20 mouse cellular contexts compared by ENCODE assay signal in genomic region chr10:75627490-75627889, GRCm38 (mm10). TPM values are rescaled to one million over a fixed set of nuclear protein-coding genes. Genes with fewer than 3 reads are reported as not detected.
DNase-seq lines count a peak whose midpoint lies in the region; ATAC-seq and TF ChIP-seq lines count a peak whose summit lies in the region.
"Had no signal": no experiment of that assay in that cellular context is flagged by ENCODE, and none has a peak within 500 bp of the region (broad histone marks: within the 10 kb centered on the region; RNA-seq: fewer than 3 reads in every experiment).

No protein-coding gene starts in this region.

- DNase-seq in heart, postnatal 4 days = peak; percentile 6
- peak; percentile 52 for DNase-seq in MN1 (ENCODE audit: low spot score)
- peak; percentile 16 for DNase-seq in adipocyte (ENCODE audit: low spot score)
- peak; percentile 46 for DNase-seq in brain, embryonic 14.5 days (ENCODE audit: low read depth)
- DNase-seq in layer of hippocampus, postnatal 25 days (ENCODE audit: extremely low spot score in 1 of 2, low spot score in 1 of 2) = no peak
- DNase-seq in left cerebral cortex, adult 18-20 months (ENCODE audit: low spot score in 2 of 2) = no peak
- DNase-seq in left cerebral cortex, postnatal 10 days (ENCODE audit: extremely low spot score in 1 of 2, low spot score in 2 of 2) = no peak
- DNase-seq: cerebellum, adult 2 months; kidney, postnatal 14 days; layer of hippocampus, adult 9-11 months; right cerebral cortex, postnatal 4 days; thymus, postnatal 36 days had no signal

- no peak overlapping the region for H3K4me2 ChIP-seq in heart, embryonic 12.5 days
- H3K4me2 ChIP-seq: embryonic facial prominence, embryonic 15.5 days; hindbrain, embryonic 13.5 days; limb, embryonic 12.5 days had no signal

- no peak overlapping the region for H3K9ac ChIP-seq in heart, embryonic 12.5 days
- H3K9ac ChIP-seq: embryonic facial prominence, embryonic 15.5 days; hindbrain, embryonic 13.5 days; limb, embryonic 12.5 days had no signal

- 0 out of 2 replicates have a peak, but pooled peaks cover 6% of the 10 kb centered on the region for H3K9me3 ChIP-seq in heart, embryonic 12.5 days (replicated peaks)
- H3K9me3 ChIP-seq: embryonic facial prominence, embryonic 15.5 days; G1E; hindbrain, embryonic 13.5 days; limb, embryonic 12.5 days had no signal

- intact Hi-C loops in left cerebral cortex, postnatal 10 days (cut with DNase I) = no loop called here

- WGBS in heart, embryonic 12.5 days = 76% methylated on average over 3 of the region's 3 CpGs

- no peak overlapping the region for H3K4me3 ChIP-seq in heart, embryonic 12.5 days
- H3K4me3 ChIP-seq: embryonic facial prominence, embryonic 15.5 days; hindbrain, embryonic 13.5 days; limb, embryonic 12.5 days; megakaryocyte, embryonic 14.5 days had no signal

- H3K27me3 ChIP-seq in heart, embryonic 12.5 days (replicated peaks) = no peaks in the 10 kb centered on the region
- H3K27me3 ChIP-seq: embryonic facial prominence, embryonic 15.5 days; hindbrain, embryonic 13.5 days; limb, embryonic 12.5 days had no signal

- TF ChIP-seq POLR2A in brain, embryonic 14.5 days (IDR thresholded peaks at IDR 0.05; ENCODE audit: borderline replicate concordance, extremely low read depth, insufficient read depth, insufficient read length, poor library complexity, severe bottlenecking) = no peak

- H3K27ac ChIP-seq in heart, embryonic 12.5 days (ENCODE audit: poor library complexity, severe bottlenecking) = no peak overlapping the region
- H3K27ac ChIP-seq: embryonic facial prominence, embryonic 15.5 days; hindbrain, embryonic 13.5 days; limb, embryonic 12.5 days had no signal

- ATAC-seq in heart, embryonic 12.5 days (ENCODE audit: insufficient number of reproducible peaks, low FRiP score) = no peak
- ATAC-seq: intestine, postnatal 0 days; midbrain, embryonic 16.5 days had no signal

- no peak for TF ChIP-seq CTCF in brain, embryonic 14.5 days (IDR thresholded peaks at IDR 0.05; ENCODE audit: borderline replicate concordance, extremely low read depth, insufficient read depth, insufficient read length)

- no peaks in the 10 kb centered on the region for H3K36me3 ChIP-seq in heart, embryonic 12.5 days
- H3K36me3 ChIP-seq: embryonic facial prominence, embryonic 15.5 days; G1E; hindbrain, embryonic 13.5 days; limb, embryonic 12.5 days had no signal

- 0 out of 2 replicates have a peak, but pooled peaks cover 1% of the 10 kb centered on the region for H3K4me1 ChIP-seq in heart, embryonic 12.5 days (replicated peaks)
- H3K4me1 ChIP-seq: hindbrain, embryonic 13.5 days; limb, embryonic 12.5 days had no signal

RNA-seq across cellular contexts. Expression of gene Susd2, which starts 16.3 kb away (rescaled TPM):
- 1 to 10 TPM; 4.7 to 4.9 TPM for total RNA-seq in heart, postnatal 4 days (2021)
- polyA plus RNA-seq in heart, embryonic 12.5 days (2016; fragmentation: Nextera tagmentation; extraction: Ambion mirVana) = 4.5 and 5.1 TPM in 2 replicates
- polyA plus RNA-seq in brain, embryonic 14.5 days (2012; rRNA removed) = 2.9 and 4.8 TPM in 2 replicates
- 1 to 10 TPM; 1.4 to 1.6 TPM for total RNA-seq in layer of hippocampus, postnatal 25 days (2021)
- 1 to 10 TPM; 8.8 to 9.0 TPM for total RNA-seq in left cerebral cortex, adult 18-20 months (2021)
- 1 to 10 TPM; 3.5 to 3.8 TPM for total RNA-seq in left cerebral cortex, postnatal 10 days (2021)

RNA-seq across cellular contexts. Expression of gene Ggt5, which starts 38.4 kb away (rescaled TPM):
- 1 to 10 TPM; 8.4 to 9.3 TPM for total RNA-seq in heart, postnatal 4 days (2021)
- 6.1 and 7.7 TPM in 2 replicates for polyA plus RNA-seq in heart, embryonic 12.5 days (2016; fragmentation: Nextera tagmentation; extraction: Ambion mirVana)
- polyA plus RNA-seq in brain, embryonic 14.5 days (2012; rRNA removed) = 5.2 and 6.7 TPM in 2 replicates
- total RNA-seq in layer of hippocampus, postnatal 25 days (2021) = 1 to 10 TPM; 3.3 to 3.8 TPM
- total RNA-seq in left cerebral cortex, adult 18-20 months (2021) = 1 to 10 TPM; 2.2 to 2.9 TPM
- total RNA-seq in left cerebral cortex, postnatal 10 days (2021) = 1 to 10 TPM; 2.6 to 3.3 TPM
- polyA plus RNA-seq: G1E had no signal

Comparison
In these comparisons a context has a peak if more than half of its experiments do, and no peak if none do; other contexts are left out.
1. DNase-seq: peak in heart, postnatal 4 days (single experiment), MN1 (single experiment), adipocyte (single experiment) and brain, embryonic 14.5 days (single experiment); none in layer of hippocampus, postnatal 25 days (0 of 2), left cerebral cortex, adult 18-20 months (0 of 2) and left cerebral cortex, postnatal 10 days (0 of 2).